Mouse (Mus musculus): ENCODE data around the gene Gls.

DNA sequence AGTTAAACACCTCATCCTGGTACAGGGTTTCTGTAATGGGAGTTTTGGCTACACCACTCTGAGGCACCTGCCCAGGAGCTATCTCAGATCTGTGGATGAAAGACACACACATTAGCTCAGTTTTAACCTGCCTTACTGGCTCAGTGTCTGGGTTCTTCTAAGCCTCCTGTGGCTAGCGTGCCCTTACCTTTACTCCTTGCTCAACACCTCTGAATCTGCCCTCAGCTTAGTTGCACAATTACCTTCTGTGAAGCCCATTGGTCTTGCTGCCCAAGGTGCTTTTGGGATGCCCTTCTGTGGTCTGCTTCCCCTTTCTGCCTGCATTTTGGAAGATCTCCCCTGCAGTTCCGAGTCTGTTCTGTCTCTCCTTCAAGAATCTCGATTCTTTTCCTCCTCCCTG, 108.2 kb downstream of the Gls start:
- TF ChIP-seq CTCF (IDR thresholded peaks at IDR 0.05; ENCODE audit: low read depth) (no peak), EP300 (optimal IDR thresholded peaks at IDR 0.05) (no peak)
